Mouse (Mus musculus): ENCODE measurements around the gene Zfp366. TPM values are rescaled to one million over a fixed set of nuclear protein-coding genes. Genes with fewer than 3 reads are reported as not detected.

Gene Zfp366
- polyA plus RNA-seq, 1 experiment = not detected

DNA sequence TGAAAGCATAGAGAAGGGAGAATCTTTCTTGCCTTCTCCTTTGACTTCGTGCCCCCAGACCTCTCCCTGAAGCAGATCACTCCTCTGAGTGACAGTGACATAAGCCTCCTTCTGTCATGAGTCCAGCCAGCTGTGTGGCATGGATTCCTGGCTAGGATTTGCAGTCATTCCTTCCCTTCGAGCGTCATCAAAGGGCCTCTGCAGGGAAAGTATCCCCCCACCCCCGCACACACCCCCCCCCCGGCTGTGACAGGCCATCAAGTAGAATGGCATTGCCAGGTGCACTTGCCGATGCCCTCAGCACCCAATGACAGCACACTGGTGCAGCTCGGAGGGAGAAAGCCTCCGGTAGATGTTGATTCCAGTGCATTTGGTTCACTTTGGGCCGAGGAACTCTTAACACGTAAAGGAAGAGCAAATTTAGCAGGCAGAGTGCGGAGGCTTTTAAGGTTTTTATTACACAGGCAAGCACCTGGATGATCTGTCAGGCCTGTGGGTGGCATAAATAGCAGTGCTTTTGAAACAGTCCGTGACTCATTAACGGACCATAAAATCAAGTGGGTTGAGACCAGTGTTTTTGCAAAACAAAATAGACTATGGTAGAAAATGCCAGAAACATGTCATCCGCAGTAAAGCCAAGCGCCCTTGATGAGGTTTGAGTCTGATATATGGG lies 75.0 kb downstream of the Zfp366 start:
- TF ChIP-seq MYOG (IDR thresholded peaks at IDR 0.05; ENCODE audit: control insufficient read depth, extremely low read depth, insufficient read length) = no peak
- no peak for TF ChIP-seq FOSL1 (IDR thresholded peaks at IDR 0.05; ENCODE audit: insufficient read depth, low read length, poor library complexity, severe bottlenecking)
- TF ChIP-seq CEBPB (IDR thresholded peaks at IDR 0.05; ENCODE audit: low read depth) = no peak
- no peak for TF ChIP-seq MAX (IDR thresholded peaks at IDR 0.05)
- no peak for TF ChIP-seq USF1 (IDR thresholded peaks at IDR 0.05; ENCODE audit: low read depth)
- peak; percentile 99 for TF ChIP-seq MYOD1 (IDR thresholded peaks at IDR 0.05; ENCODE audit: control insufficient read depth, insufficient read length, low read depth)
- TF ChIP-seq CTCF (IDR thresholded peaks at IDR 0.05; ENCODE audit: control insufficient read depth, insufficient read depth, insufficient read length) = no peak
- H3ac ChIP-seq (ENCODE audit: control insufficient read depth, insufficient read length, low read depth) = no peak overlapping the region
- H3K27me3 ChIP-seq (ENCODE audit: control insufficient read depth, insufficient read depth, insufficient read length) = no peaks in the 10 kb centered on the region
- H3K79me3 ChIP-seq (ENCODE audit: low read depth) = no peaks in the 10 kb centered on the region
- H3K79me2 ChIP-seq (ENCODE audit: control insufficient read depth, insufficient read depth) = no peaks in the 10 kb centered on the region
- H3K36me3 ChIP-seq (ENCODE audit: control insufficient read depth, insufficient read depth) = no peaks in the 10 kb centered on the region
- H3K4me3 ChIP-seq (ENCODE audit: insufficient read depth, poor library complexity, severe bottlenecking) = no peak overlapping the region

- TF ChIP-seq CEBPB (IDR thresholded peaks at IDR 0.05; ENCODE audit: low read depth) (no peak), MAX (IDR thresholded peaks at IDR 0.05) (no peak), CTCF (IDR thresholded peaks at IDR 0.05; ENCODE audit: control insufficient read depth, insufficient read depth, insufficient read length) (no peak), MYOD1 (IDR thresholded peaks at IDR 0.05; ENCODE audit: control insufficient read depth, insufficient read length, low read depth) (no peak), FOSL1 (IDR thresholded peaks at IDR 0.05; ENCODE audit: insufficient read depth, low read length, poor library complexity, severe bottlenecking) (no peak), USF1 (IDR thresholded peaks at IDR 0.05; ENCODE audit: low read depth) (no peak), MYOG (IDR thresholded peaks at IDR 0.05; ENCODE audit: control insufficient read depth, extremely low read depth, insufficient read length) (no peak)
Observed at GRCm38 (mm10) chr13:99262406-99262805, 77.8 kb downstream of the Zfp366 start.

DNA sequence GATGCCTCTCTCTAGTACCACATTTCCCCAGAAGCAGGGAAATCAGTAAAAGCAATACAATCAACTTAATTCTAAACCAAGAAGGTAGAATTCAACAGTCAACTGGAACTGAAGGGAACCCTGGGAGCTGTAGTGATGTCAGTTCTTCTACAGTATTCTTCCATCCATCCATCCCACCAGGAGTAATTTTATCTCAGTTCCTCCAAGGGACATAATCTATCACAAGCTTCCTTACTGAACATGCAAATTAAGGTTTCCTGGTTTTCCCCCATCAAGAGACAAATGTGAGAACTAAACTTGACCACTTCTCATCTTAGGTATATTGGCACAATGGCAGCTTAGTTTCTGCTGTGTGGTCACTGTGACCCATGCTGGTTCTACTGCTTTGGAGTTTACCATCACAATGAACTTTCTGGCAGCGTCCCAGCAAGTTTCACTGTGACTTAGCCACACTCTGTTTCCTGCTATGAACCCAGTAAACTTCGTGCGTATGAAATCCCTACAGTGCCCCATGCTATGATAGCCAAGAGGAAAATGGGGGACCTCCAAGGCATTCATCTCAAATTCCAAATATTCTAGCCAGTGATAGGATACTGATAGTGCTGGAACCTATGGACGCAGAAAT lies 78.6 kb downstream of the Zfp366 start:
- Histone ChIP-seq H3ac (ENCODE audit: control insufficient read depth, insufficient read length, low read depth) (no peak overlapping the region), H3K4me3 (ENCODE audit: insufficient read depth, poor library complexity, severe bottlenecking) (no peak overlapping the region)
- no peak for TF ChIP-seq FOSL1 (IDR thresholded peaks at IDR 0.05; ENCODE audit: insufficient read depth, low read length, poor library complexity, severe bottlenecking)
- no peak for TF ChIP-seq MAX (IDR thresholded peaks at IDR 0.05)
- no peak for TF ChIP-seq MYOD1 (IDR thresholded peaks at IDR 0.05; ENCODE audit: control insufficient read depth, insufficient read length, low read depth)
- no peak for TF ChIP-seq MYOG (IDR thresholded peaks at IDR 0.05; ENCODE audit: control insufficient read depth, extremely low read depth, insufficient read length)
- TF ChIP-seq CEBPB (IDR thresholded peaks at IDR 0.05; ENCODE audit: low read depth) = no peak
- no peak for TF ChIP-seq USF1 (IDR thresholded peaks at IDR 0.05; ENCODE audit: low read depth)
- no peak for TF ChIP-seq CTCF (IDR thresholded peaks at IDR 0.05; ENCODE audit: control insufficient read depth, insufficient read depth, insufficient read length)

More at GRCm38 (mm10) chr13:99262406-99262805, 77.8 kb downstream of the Zfp366 start:
- H3K36me3 ChIP-seq (ENCODE audit: control insufficient read depth, insufficient read depth) = no peaks in the 10 kb centered on the region
- no peaks in the 10 kb centered on the region for H3K27me3 ChIP-seq (ENCODE audit: control insufficient read depth, insufficient read depth, insufficient read length)
- no peaks in the 10 kb centered on the region for H3K79me2 ChIP-seq (ENCODE audit: control insufficient read depth, insufficient read depth)
- no peaks in the 10 kb centered on the region for H3K79me3 ChIP-seq (ENCODE audit: low read depth)
- H3K4me3 ChIP-seq (ENCODE audit: insufficient read depth, poor library complexity, severe bottlenecking) = no peak overlapping the region
- H3ac ChIP-seq (ENCODE audit: control insufficient read depth, insufficient read length, low read depth) = no peak overlapping the region

GRCm38 (mm10) chr13:99264483-99264882 lies 79.9 kb downstream of the Zfp366 start:
- Histone ChIP-seq H3K79me2 (ENCODE audit: control insufficient read depth, insufficient read depth) (no peaks in the 10 kb centered on the region), H3K79me3 (ENCODE audit: low read depth) (no peaks in the 10 kb centered on the region), H3ac (ENCODE audit: control insufficient read depth, insufficient read length, low read depth) (no peak overlapping the region), H3K4me3 (ENCODE audit: insufficient read depth, poor library complexity, severe bottlenecking) (no peak overlapping the region), H3K27me3 (ENCODE audit: control insufficient read depth, insufficient read depth, insufficient read length) (no peaks in the 10 kb centered on the region), H3K36me3 (ENCODE audit: control insufficient read depth, insufficient read depth) (no peaks in the 10 kb centered on the region)
- TF ChIP-seq MYOD1 (IDR thresholded peaks at IDR 0.05; ENCODE audit: control insufficient read depth, insufficient read length, low read depth) = no peak
- no peak for TF ChIP-seq FOSL1 (IDR thresholded peaks at IDR 0.05; ENCODE audit: insufficient read depth, low read length, poor library complexity, severe bottlenecking)

More for the DNA sequence above, 78.6 kb downstream of the Zfp366 start:
- H3K36me3 ChIP-seq (ENCODE audit: control insufficient read depth, insufficient read depth) = no peaks in the 10 kb centered on the region
- no peaks in the 10 kb centered on the region for H3K79me2 ChIP-seq (ENCODE audit: control insufficient read depth, insufficient read depth)
- H3K27me3 ChIP-seq (ENCODE audit: control insufficient read depth, insufficient read depth, insufficient read length) = no peaks in the 10 kb centered on the region
- no peaks in the 10 kb centered on the region for H3K79me3 ChIP-seq (ENCODE audit: low read depth)

DNA sequence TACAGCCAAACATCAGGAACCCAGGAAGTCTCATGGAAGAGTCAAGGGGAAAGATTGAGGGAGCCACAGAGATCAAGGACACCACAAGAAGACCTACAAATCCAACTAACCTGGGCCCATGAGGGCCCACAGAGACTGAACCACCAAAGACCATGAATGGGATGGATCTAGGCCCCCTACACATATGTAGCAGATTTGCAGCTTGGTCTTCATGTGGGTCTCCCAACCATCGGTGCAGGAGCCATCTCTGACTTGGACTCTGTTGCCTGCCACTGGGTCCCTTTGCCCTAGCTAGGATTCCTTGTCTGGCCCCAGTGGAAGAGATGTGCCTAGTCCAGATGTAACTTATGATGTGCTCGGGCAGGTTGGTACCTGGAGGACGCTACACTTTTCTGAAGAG lies 87.4 kb downstream of the Zfp366 start:
- H3ac ChIP-seq (ENCODE audit: control insufficient read depth, insufficient read length, low read depth) = no peak overlapping the region
- H3K36me3 ChIP-seq (ENCODE audit: control insufficient read depth, insufficient read depth) = no peaks in the 10 kb centered on the region
- H3K4me3 ChIP-seq (ENCODE audit: insufficient read depth, poor library complexity, severe bottlenecking) = no peak overlapping the region
- no peak for TF ChIP-seq MYOD1 (IDR thresholded peaks at IDR 0.05; ENCODE audit: control insufficient read depth, insufficient read length, low read depth)
- no peak for TF ChIP-seq FOSL1 (IDR thresholded peaks at IDR 0.05; ENCODE audit: insufficient read depth, low read length, poor library complexity, severe bottlenecking)
- TF ChIP-seq CEBPB (IDR thresholded peaks at IDR 0.05; ENCODE audit: low read depth) = no peak
- TF ChIP-seq MAX (IDR thresholded peaks at IDR 0.05) = no peak
- TF ChIP-seq MYOG (IDR thresholded peaks at IDR 0.05; ENCODE audit: control insufficient read depth, extremely low read depth, insufficient read length) = no peak
- TF ChIP-seq CTCF (IDR thresholded peaks at IDR 0.05; ENCODE audit: control insufficient read depth, insufficient read depth, insufficient read length) = no peak
- no peak for TF ChIP-seq USF1 (IDR thresholded peaks at IDR 0.05; ENCODE audit: low read depth)
- no peaks in the 10 kb centered on the region for H3K79me2 ChIP-seq (ENCODE audit: control insufficient read depth, insufficient read depth)
- no peaks in the 10 kb centered on the region for H3K79me3 ChIP-seq (ENCODE audit: low read depth)
- H3K27me3 ChIP-seq (ENCODE audit: control insufficient read depth, insufficient read depth, insufficient read length) = no peaks in the 10 kb centered on the region
